Mouse (Mus musculus) gastrocnemius, postnatal 25 days (tissue): Measurements from ENCODE around the gene Pnma5. TPM values are rescaled to one million over a fixed set of nuclear protein-coding genes. Genes with fewer than 3 reads are reported as not detected.
"Not testable (repeated sequence)": the region's sequence is repeated elsewhere in the genome, so short reads cannot be mapped to it uniquely, and the experiment has no call there.

Experiments
- DNase-seq: peaks from one replicate; pipeline ENCODE4 v3.0.0; 2022
- long read RNA-seq, 2 experiments: library from polyadenylated mRNA; stranded (forward); transcript quantifications; one replicate each; pipeline ENCODE4 v2.0.0; 2021
- total RNA-seq, 2 experiments: library from RNA; stranded (reverse); gene quantifications; 1 replicate in 1 of 2; 2 replicates in 1 of 2; pipeline ENCODE4 v1.2.3; 2021

Pnma5 gene
- total RNA-seq: not detected
- long read RNA-seq, experiment 1: 0 reads
- long read RNA-seq, experiment 2: 0 reads

- no peak for DNase-seq
Observed at GRCm38 (mm10) chrX:73037003-73037402, at the start of gene Pnma5. TSS of gene Pnma5 (minus strand) at chrX:73037103.

- DNase-seq: not testable (repeated sequence)
Observed at GRCm38 (mm10) chrX:73082267-73083055, 45.6 kb upstream of the Pnma5 start, which contains the start of gene Xlr4a. TSS of gene Xlr4a (minus strand) at chrX:73082478.

GRCm38 (mm10) chrX:73066765-73067312 lies 29.9 kb upstream of the Pnma5 start:
- not testable (repeated sequence) for DNase-seq

GRCm38 (mm10) chrX:73064415-73064793 lies 27.5 kb upstream of the Pnma5 start, which contains the start of gene Pnma3:
TSS of gene Pnma3 (plus strand) at chrX:73064787.
- DNase-seq: no peak

GRCm38 (mm10) chrX:73063512-73064414 lies 26.9 kb upstream of the Pnma5 start:
- no peak for DNase-seq

- DNase-seq: no peak
Observed at GRCm38 (mm10) chrX:73062323-73062722, 25.4 kb upstream of the Pnma5 start.

- DNase-seq: no peak
Observed at GRCm38 (mm10) chrX:73061528-73061927, 24.6 kb upstream of the Pnma5 start.

- peak; percentile 87 for DNase-seq
Observed at GRCm38 (mm10) chrX:73053860-73054563, 17.1 kb upstream of the Pnma5 start.

- DNase-seq: no peak
Observed at GRCm38 (mm10) chrX:73039666-73040065, 2.8 kb upstream of the Pnma5 start.

- no peak for DNase-seq
Observed at GRCm38 (mm10) chrX:73038831-73039230, 1.9 kb upstream of the Pnma5 start.

GRCm38 (mm10) chrX:73012846-73013245 lies 24.1 kb downstream of the Pnma5 start:
- no peak for DNase-seq

- peak; percentile 88 for DNase-seq
Observed at GRCm38 (mm10) chrX:73007597-73008479, 29.1 kb downstream of the Pnma5 start.

- DNase-seq: no peak
Observed at GRCm38 (mm10) chrX:73005678-73006077, 31.2 kb downstream of the Pnma5 start.

- DNase-seq: no peak
Observed at GRCm38 (mm10) chrX:73003110-73003509, 33.8 kb downstream of the Pnma5 start.

- no peak for DNase-seq
Observed at GRCm38 (mm10) chrX:72995542-72995941, 41.4 kb downstream of the Pnma5 start.

GRCm38 (mm10) chrX:72992291-72992919 lies 44.5 kb downstream of the Pnma5 start:
- DNase-seq: no peak

GRCm38 (mm10) chrX:72990581-72990980 lies 46.3 kb downstream of the Pnma5 start:
- DNase-seq: no peak

GRCm38 (mm10) chrX:72988431-72988830 lies 48.5 kb downstream of the Pnma5 start:
- DNase-seq: no peak

- DNase-seq: no peak
Observed at GRCm38 (mm10) chrX:72987520-72987905, 49.4 kb downstream of the Pnma5 start.

- peak; percentile 61 for DNase-seq
Observed at GRCm38 (mm10) chrX:72986841-72987519, 49.9 kb downstream of the Pnma5 start, which contains the start of gene Zfp185. TSS of gene Zfp185 (plus strand) at chrX:72987339.
